Mouse (Mus musculus): ENCODE results near the gene Gm20517.

- TF ChIP-seq CTCF (IDR thresholded peaks at IDR 0.05; ENCODE audit: insufficient read depth, low read depth, low read length) (no peak), POLR2A (IDR thresholded peaks at IDR 0.05; ENCODE audit: insufficient read depth, low read depth, low read length) (no peak)
Measured at GRCm38 (mm10) chr17:47699055-47699454, 87.7 kb downstream of the Gm20517 start.
